Mouse (Mus musculus) gastrocnemius, postnatal 36 days (tissue): ENCODE data around the gene Fsip1. TPM values are rescaled to one million over a fixed set of nuclear protein-coding genes. Genes with fewer than 3 reads are reported as not detected.
A peak's percentile ranks its signal among the peaks of the same experiment; 100 is the strongest.

Source experiments
- DNase-seq, 2 experiments: peaks; one replicate each; pipeline ENCODE4 v3.0.0; 2022
- intact Hi-C: fragments of 180-260 bp; cut with DNase I; formaldehyde crosslinking; loops from one replicate; pipeline ENCODE4 v1.15.1; 2025
- total RNA-seq, 2 experiments: library from RNA; stranded (reverse); gene quantifications; 2 replicates each; pipeline ENCODE4 v1.2.3; 2021

The Fsip1 gene
- total RNA-seq, 2 experiments from 2014 or later: not detected

- intact Hi-C loops: loop anchor here (5.0 to 10.0 kb wide), 2 partner anchors 78 to 345 kb away; no protein-coding TSS in a partner anchor
- no peak for DNase-seq
These were observed 3.0 kb upstream of the Fsip1 start for GRCm38 (mm10) chr2:118259746-118260145.

- intact Hi-C loops: no loop called here
These were observed 328 bp upstream of the Fsip1 start for GRCm38 (mm10) chr2:118257094-118257493.

GRCm38 (mm10) chr2:118254516-118254915 lies 2.2 kb downstream of the Fsip1 start:
- DNase-seq: no peak
- intact Hi-C loops: no loop called here

More at GRCm38 (mm10) chr2:118257094-118257493, 328 bp upstream of the Fsip1 start:
- no peak for DNase-seq

GRCm38 (mm10) chr2:118248966-118249365 lies 7.8 kb downstream of the Fsip1 start:
- no peak for DNase-seq
- intact Hi-C loops: no loop called here

GRCm38 (mm10) chr2:118248016-118248415 lies 8.8 kb downstream of the Fsip1 start:
- intact Hi-C loops: no loop called here
- DNase-seq: no peak

- peak; percentile 30 to 39 for DNase-seq
- intact Hi-C loops: loop anchor here (2.0 kb wide), 3 partner anchors 41 to 703 kb away; no protein-coding TSS in a partner anchor
These were observed 10.9 kb downstream of the Fsip1 start for GRCm38 (mm10) chr2:118245914-118246313.

- no peak for DNase-seq
- intact Hi-C loops: no loop called here
These were observed 20.6 kb downstream of the Fsip1 start for GRCm38 (mm10) chr2:118236196-118236595.

GRCm38 (mm10) chr2:118235614-118236013 lies 21.2 kb downstream of the Fsip1 start:
- intact Hi-C loops: no loop called here

GRCm38 (mm10) chr2:118230544-118230943 lies 26.2 kb downstream of the Fsip1 start:
- intact Hi-C loops: no loop called here
- no peak for DNase-seq

More at GRCm38 (mm10) chr2:118235614-118236013, 21.2 kb downstream of the Fsip1 start:
- DNase-seq: no peak

- intact Hi-C loops: no loop called here
- DNase-seq: no peak
These were observed 28.2 kb downstream of the Fsip1 start for GRCm38 (mm10) chr2:118228486-118229079.

- no peak for DNase-seq
- intact Hi-C loops: no loop called here
These were observed 31.3 kb downstream of the Fsip1 start for GRCm38 (mm10) chr2:118225316-118226041.

- no peak for DNase-seq
- intact Hi-C loops: no loop called here
These were observed 38.7 kb downstream of the Fsip1 start for GRCm38 (mm10) chr2:118217993-118218595.

- no peak for DNase-seq
- intact Hi-C loops: loop anchor here (1.0 kb wide), 1 partner anchor 25 kb away; no protein-coding TSS in a partner anchor
These were observed 47.1 kb downstream of the Fsip1 start for GRCm38 (mm10) chr2:118209712-118210111.

- no peak for DNase-seq
- intact Hi-C loops: loop anchor here (1.0 kb wide), 1 partner anchor 26 kb away; no protein-coding TSS in a partner anchor
These were observed 48.1 kb downstream of the Fsip1 start for GRCm38 (mm10) chr2:118208651-118209050.

- no peak for DNase-seq
- intact Hi-C loops: loop anchor here (2.0 kb wide), 1 partner anchor 39 kb away; no protein-coding TSS in a partner anchor
These were observed 50.7 kb downstream of the Fsip1 start for GRCm38 (mm10) chr2:118205991-118206585.

- intact Hi-C loops: loop anchor here (2.0 kb wide), 1 partner anchor 40 kb away; no protein-coding TSS in a partner anchor
These were observed 52.1 kb downstream of the Fsip1 start for GRCm38 (mm10) chr2:118204646-118205045.

GRCm38 (mm10) chr2:118203739-118204461 lies 52.9 kb downstream of the Fsip1 start:
- intact Hi-C loops: loop anchor here (2.0 kb wide), 1 partner anchor 41 kb away; no protein-coding TSS in a partner anchor
- no peak for DNase-seq

More at GRCm38 (mm10) chr2:118204646-118205045, 52.1 kb downstream of the Fsip1 start:
- no peak for DNase-seq

- intact Hi-C loops: no loop called here
These were observed 53.8 kb downstream of the Fsip1 start for GRCm38 (mm10) chr2:118202934-118203333.

GRCm38 (mm10) chr2:118201983-118202382 lies 54.8 kb downstream of the Fsip1 start:
- intact Hi-C loops: no loop called here
- DNase-seq: no peak

More at GRCm38 (mm10) chr2:118202934-118203333, 53.8 kb downstream of the Fsip1 start:
- DNase-seq: no peak

- peak; percentile 60 to 62 for DNase-seq
- intact Hi-C loops: loop anchor here (2.0 kb wide), 1 partner anchor 47 kb away; no protein-coding TSS in a partner anchor
These were observed 56.9 kb downstream of the Fsip1 start for GRCm38 (mm10) chr2:118199867-118200266.
